Mouse (Mus musculus) spleen, adult 2 months (tissue): Measurements from ENCODE around the gene Maea.

Experiments
- CTCF ChIP-seq: fragments of 200-500 bp; IDR thresholded peaks from 2 replicates; pipeline ENCODE4 v1.5.1; 2011; ENCODE audit warnings: mild to moderate bottlenecking, inconsistent platforms; ENCODE audit not compliant: insufficient read depth, insufficient read length, insufficient replicate concordance; ENCODE audit errors: extremely low read depth
- POLR2A ChIP-seq: fragments of 200-500 bp; IDR thresholded peaks from 2 replicates; pipeline ENCODE4 v1.6.1; 2011; ENCODE audit warnings: low read depth, low read length, inconsistent platforms

- TF ChIP-seq POLR2A (no peak), CTCF (no peak)
Observed at GRCm38 (mm10) chr5:33368651-33369050, 33.3 kb downstream of the Maea start.
